Mouse (Mus musculus) liver, embryonic 15.5 days (tissue): ENCODE results near the gene Hnrnpul2. TPM values are rescaled to one million over a fixed set of nuclear protein-coding genes. Genes with fewer than 3 reads are reported as not detected.

Source experiments
- ATAC-seq: fragments of 200-750 bp; cut with Nextera tagmentation; 2 replicates; pipeline ENCODE4 v1.8.0; 2017; ENCODE audit warnings: moderate number of reproducible peaks, mild to moderate bottlenecking, moderate library complexity; ENCODE audit not compliant: insufficient read depth
- H3K27ac ChIP-seq: fragments of 300-500 bp; sonication (generic); replicated peaks from 2 replicates; pipeline ENCODE4 v1.5.1; 2015; ENCODE audit warnings: mild to moderate bottlenecking, inconsistent platforms
- H3K27me3 ChIP-seq: fragments of 300-500 bp; sonication (generic); 2 replicates; pipeline ENCODE4 v1.6.1; 2015; ENCODE audit warnings: mild to moderate bottlenecking, inconsistent platforms
- H3K36me3 ChIP-seq: fragments of 300-500 bp; sonication (generic); replicated peaks from 2 replicates; pipeline ENCODE4 v1.6.1; 2015; ENCODE audit warnings: moderate library complexity, mild to moderate bottlenecking, inconsistent platforms
- H3K4me1 ChIP-seq: fragments of 300-500 bp; sonication (generic); replicated peaks from 2 replicates; pipeline ENCODE4 v1.6.1; 2015; ENCODE audit warnings: inconsistent platforms
- H3K4me2 ChIP-seq: fragments of 300-500 bp; sonication (generic); 2 replicates; pipeline ENCODE4 v1.6.1; 2015; ENCODE audit warnings: moderate library complexity, mild to moderate bottlenecking, inconsistent platforms
- H3K4me3 ChIP-seq: fragments of 300-500 bp; sonication (generic); replicated peaks from 2 replicates; pipeline ENCODE4 v1.5.1; 2015; ENCODE audit warnings: mild to moderate bottlenecking, inconsistent platforms
- H3K9ac ChIP-seq: fragments of 300-500 bp; sonication (generic); 2 replicates; pipeline ENCODE4 v1.6.1; 2015; ENCODE audit warnings: moderate library complexity, mild to moderate bottlenecking, inconsistent platforms
- H3K9me3 ChIP-seq: fragments of 300-500 bp; sonication (generic); replicated peaks from 2 replicates; pipeline ENCODE4 v1.6.1; 2016; ENCODE audit warnings: inconsistent platforms
- WGBS: fragments of 180-500 bp; shearing (Covaris S2); methylation state at CpG from one replicate; pipeline ENCODE4 v1.1.7; 2015; ENCODE audit warnings: mixed read lengths; ENCODE audit not compliant: insufficient replicate concordance; 5-methylcytosine and 5-hydroxymethylcytosine counted together
- polyA plus RNA-seq: library from polyadenylated mRNA; unstranded; fragments of >200 nt; fragmentation: Nextera tagmentation; extraction: Ambion mirVana; gene quantifications from 2 replicates; pipeline ENCODE4 v1.2.1, GENCODE M21; 2015

Hnrnpul2 gene
- polyA plus RNA-seq, 1 experiment from 2014 or later = 2.2 TPM

DNA sequence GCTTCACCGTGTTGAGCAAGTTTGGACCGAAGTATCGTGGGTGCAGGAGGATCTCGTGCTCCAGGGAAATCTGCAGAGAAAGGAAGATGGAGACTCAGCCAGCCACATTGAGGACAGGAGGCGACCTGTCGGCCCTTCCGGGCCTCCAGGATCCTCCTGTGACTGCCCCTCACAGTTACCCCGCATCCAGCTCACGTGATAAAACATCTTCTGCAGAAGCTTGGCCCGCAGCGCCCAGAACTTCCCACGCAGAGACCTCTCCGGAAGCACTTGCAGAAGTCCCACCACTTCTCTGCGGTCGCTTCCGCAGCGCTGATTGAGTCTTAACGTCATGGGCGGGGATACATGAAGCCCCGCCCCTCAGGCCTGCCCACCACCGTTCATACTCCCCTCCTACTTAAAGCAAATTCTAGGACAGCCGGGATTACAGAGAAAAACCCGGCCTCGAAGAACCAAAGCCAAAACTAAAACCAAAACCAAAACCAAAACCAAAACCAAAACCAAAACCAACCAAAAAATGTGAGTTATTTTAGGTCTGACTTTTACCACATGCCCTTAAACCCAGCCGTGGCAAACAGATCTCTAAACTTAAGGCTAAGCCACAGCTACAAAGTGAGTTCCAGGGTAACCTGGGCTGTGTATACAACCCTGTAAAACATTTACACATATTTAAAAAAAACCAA lies 21.4 kb upstream of the Hnrnpul2 start, which contains the start of gene Polr2g:
Polr2g (minus strand) TSS at position 314 of the 683 bp plus-strand sequence.
- Histone ChIP-seq H3K4me3 (peak within 1 kb of the TSS; percentile 74), H3K9ac (peak within 1 kb of the TSS; percentile 72), H3K27ac (peak within 1 kb of the TSS; percentile 73), H3K36me3 (peaks cover 30% of the 10 kb centered on the region), H3K4me1 (peaks cover 52% of the 10 kb centered on the region), H3K27me3 (no peaks in the 10 kb centered on the region), H3K9me3 (no peaks in the 10 kb centered on the region), H3K4me2 (peak within 1 kb of the TSS; percentile 79)
- under 1% methylated on average over 25 of the region's 25 CpGs for WGBS
- peak; percentile 53 for ATAC-seq

DNA sequence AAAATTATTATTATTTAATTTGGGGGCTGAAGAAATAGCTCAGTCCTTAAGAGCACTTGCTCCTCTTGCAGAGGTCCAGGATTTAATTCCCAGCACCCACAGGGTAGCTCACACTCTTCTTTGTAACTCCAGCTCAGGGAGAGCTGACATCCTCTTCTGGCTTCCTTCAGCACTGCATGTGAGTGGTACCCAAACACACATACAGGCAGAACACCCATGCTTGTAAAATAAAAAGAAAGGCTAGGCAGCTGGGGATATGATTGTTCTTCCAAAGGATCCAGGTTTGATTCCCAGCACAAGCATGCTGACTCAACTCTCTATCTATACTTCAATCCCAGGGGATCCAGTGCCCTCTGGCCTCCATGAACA lies 20.9 kb upstream of the Hnrnpul2 start:
- Histone ChIP-seq H3K9me3 (no peaks in the 10 kb centered on the region), H3K4me3 (peak overlapping the region; percentile 74), H3K9ac (no peak overlapping the region), H3K4me1 (peaks cover 57% of the 10 kb centered on the region), H3K4me2 (peak overlapping the region; percentile 79), H3K27ac (no peak overlapping the region; the same call in 1 of the 2 replicates), H3K27me3 (no peaks in the 10 kb centered on the region), H3K36me3 (peaks cover 25% of the 10 kb centered on the region)
- no peak for ATAC-seq

DNA sequence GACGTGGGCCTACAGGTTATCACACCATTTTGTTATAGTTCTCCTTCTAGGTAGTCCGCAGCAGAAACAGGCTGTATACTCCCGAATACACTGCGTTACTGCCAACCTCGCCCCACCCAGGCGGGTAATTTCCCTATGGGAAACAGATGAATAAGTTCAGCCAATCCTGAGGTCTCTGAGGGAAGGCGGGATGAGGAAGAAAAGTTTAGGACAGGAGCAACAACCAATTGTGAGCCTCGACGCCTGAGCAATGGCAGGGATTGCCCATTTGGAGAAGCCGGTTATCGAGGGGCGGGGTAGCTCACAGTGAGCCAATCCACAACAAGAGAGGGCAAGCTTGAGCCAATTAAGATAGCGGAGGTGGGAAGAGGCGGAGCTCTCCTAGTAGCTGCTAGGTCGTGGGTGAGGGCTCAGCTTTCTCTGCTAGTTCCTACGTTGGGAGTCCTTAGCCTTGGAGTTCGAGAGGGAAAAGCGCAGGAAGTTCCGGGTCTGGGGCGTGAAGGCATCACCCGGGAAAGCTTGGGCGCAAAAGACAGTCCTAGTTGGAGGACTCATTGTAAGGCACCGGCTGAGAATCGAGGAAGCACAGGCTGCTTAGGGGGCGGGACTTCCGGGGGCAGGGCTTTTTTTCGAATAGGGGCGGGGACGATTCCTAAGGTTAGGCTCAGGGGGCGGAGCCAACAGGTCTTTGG lies 17.5 kb upstream of the Hnrnpul2 start, which contains the start of gene Zbtb3:
Zbtb3 (plus strand) TSS at position 426 of the 692 bp plus-strand sequence.
- Histone ChIP-seq H3K9ac (peak within 1 kb of the TSS; percentile 63), H3K4me3 (peak within 1 kb of the TSS; percentile 73), H3K4me2 (peak within 1 kb of the TSS; percentile 81), H3K27me3 (no peaks in the 10 kb centered on the region), H3K27ac (peak within 1 kb of the TSS; percentile 80), H3K4me1 (peaks cover 53% of the 10 kb centered on the region), H3K9me3 (no peaks in the 10 kb centered on the region), H3K36me3 (peaks cover 28% of the 10 kb centered on the region)
- under 1% methylated on average over 30 of the region's 30 CpGs for WGBS
- ATAC-seq = peak; percentile 96

DNA sequence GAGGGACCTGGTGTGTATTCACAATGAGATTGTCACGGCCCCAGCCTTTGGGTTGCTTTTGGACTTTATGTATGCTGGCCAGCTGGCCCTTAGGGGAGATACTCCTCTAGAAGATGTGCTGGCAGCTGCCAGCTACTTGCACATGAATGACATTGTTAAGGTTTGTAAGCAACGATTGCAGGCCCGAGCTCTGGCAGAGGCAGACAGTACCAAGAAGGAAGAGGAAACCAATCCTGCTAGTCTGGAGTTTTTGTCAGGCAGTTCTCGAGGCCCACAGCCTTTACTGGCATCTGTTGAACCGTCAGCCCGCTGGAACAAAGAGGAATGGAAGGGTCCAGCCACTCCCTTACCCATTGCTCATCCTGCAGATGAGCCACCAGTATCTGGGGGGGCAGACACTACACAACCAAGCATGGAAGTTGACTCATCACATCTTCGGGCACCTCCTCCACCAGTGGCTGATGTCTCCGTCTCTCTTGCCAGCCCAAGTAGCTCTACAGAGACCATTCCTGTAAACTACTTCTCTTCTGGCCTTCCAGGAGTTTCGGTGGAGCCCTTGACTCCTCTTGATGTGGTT lies 16.5 kb upstream of the Hnrnpul2 start:
- 70% methylated on average over 9 of the region's 9 CpGs for WGBS
- Histone ChIP-seq H3K4me3 (peak overlapping the region; percentile 73; the same call in 1 of the 2 replicates), H3K4me2 (peak overlapping the region; percentile 81), H3K9ac (no peak overlapping the region), H3K4me1 (peaks cover 43% of the 10 kb centered on the region), H3K9me3 (no peaks in the 10 kb centered on the region), H3K27ac (peak overlapping the region; percentile 76), H3K27me3 (no peaks in the 10 kb centered on the region), H3K36me3 (peaks cover 38% of the 10 kb centered on the region)
- ATAC-seq = no peak

DNA sequence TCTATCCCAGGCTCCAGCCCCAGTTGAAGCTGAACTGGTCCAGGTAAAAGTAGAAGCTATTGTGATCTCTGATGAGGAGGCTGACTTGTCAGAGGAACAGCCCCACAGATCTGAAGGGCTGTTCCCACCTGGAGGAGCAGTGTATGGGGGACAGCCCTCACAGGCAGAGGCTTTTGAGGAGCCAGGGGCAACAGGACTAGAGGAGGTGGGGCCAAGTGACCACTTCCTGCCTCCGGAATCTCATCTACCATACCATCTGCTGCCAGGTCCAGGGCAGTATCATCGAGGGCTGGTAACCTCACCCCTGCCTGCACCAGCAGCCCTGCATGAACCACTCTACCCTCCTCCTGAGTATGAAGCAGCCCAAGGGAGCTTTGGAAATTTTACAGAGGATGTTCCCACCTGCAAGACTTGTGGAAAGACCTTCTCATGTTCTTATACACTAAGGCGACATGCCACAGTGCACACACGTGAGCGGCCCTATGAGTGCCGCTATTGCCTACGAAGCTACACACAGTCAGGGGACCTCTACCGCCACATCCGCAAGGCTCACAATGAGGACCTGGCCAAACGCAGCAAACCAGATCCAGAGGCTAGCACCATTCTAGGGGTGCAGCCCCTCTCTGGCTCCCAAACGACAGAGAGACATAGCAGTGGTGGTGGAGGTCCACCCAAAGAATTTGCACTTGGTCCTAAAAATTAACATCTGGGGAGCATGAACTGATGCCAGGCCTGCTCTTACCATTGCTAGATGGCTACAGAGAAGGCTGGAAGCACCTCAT lies 15.7 kb upstream of the Hnrnpul2 start:
- no peaks in the 10 kb centered on the region for H3K9me3 ChIP-seq
- no peak for ATAC-seq
- H3K27me3 ChIP-seq = no peaks in the 10 kb centered on the region
- no peak overlapping the region for H3K4me3 ChIP-seq
- peaks cover 35% of the 10 kb centered on the region for H3K4me1 ChIP-seq
- H3K4me2 ChIP-seq = no peak overlapping the region
- no peak overlapping the region for H3K9ac ChIP-seq
- WGBS = 66% methylated on average over 11 of the region's 11 CpGs
- H3K27ac ChIP-seq = 0 out of 2 replicates have a peak overlapping the region, but pooled peaks have one; percentile 76
- peaks cover 43% of the 10 kb centered on the region for H3K36me3 ChIP-seq

DNA sequence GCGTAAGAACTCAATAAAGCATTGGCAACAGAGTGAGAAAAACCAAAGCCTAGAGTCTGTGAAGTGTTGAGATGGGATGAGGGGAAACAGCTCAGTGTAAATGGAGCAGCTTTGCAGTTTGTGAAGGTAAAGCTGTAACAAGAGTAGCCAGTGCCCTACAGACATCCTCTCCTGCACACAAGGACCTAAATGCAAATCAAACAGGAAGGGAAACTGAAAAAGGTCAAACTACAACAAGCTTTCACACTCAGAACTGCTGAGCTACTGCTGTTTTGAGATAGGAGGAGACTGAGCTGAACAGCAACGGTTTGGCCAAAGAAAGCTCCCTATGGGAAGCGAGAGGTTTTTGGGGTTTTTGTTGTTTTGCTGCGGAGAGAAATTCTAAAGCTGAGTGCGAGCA lies 13.0 kb upstream of the Hnrnpul2 start:
- Histone ChIP-seq H3K4me2 (no peak overlapping the region), H3K9ac (no peak overlapping the region), H3K9me3 (no peaks in the 10 kb centered on the region), H3K4me3 (no peak overlapping the region), H3K27me3 (no peaks in the 10 kb centered on the region), H3K27ac (no peak overlapping the region), H3K36me3 (peaks cover 67% of the 10 kb centered on the region), H3K4me1 (peaks cover 22% of the 10 kb centered on the region)
- no peak for ATAC-seq
- 79% methylated on average over 5 of the region's 5 CpGs for WGBS

DNA sequence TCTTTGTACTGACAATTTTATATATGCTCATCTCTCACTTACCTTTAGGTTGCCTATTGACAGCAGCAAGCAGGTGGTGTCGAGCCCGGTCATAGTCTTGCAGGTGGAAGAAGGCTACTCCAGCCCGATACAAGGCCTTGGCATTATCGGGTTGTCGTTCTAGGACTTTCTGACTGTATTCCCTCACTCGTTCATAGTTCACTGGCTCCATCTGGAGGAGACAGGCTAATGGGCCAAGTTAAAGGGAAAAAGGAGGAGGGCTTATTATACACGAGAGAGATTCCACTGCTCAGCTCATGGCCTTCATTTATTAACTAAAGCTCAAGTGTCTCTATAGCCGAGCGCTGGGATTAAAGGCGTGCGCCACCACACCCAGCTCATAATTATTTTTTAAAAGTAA lies 4.0 kb upstream of the Hnrnpul2 start:
- H3K9ac ChIP-seq = no peak overlapping the region
- H3K27ac ChIP-seq = no peak overlapping the region
- H3K4me3 ChIP-seq = no peak overlapping the region
- peaks cover 26% of the 10 kb centered on the region for H3K4me1 ChIP-seq
- H3K36me3 ChIP-seq = peaks cover 60% of the 10 kb centered on the region
- no peaks in the 10 kb centered on the region for H3K27me3 ChIP-seq
- WGBS = 82% methylated on average over 11 of the region's 11 CpGs
- H3K4me2 ChIP-seq = no peak overlapping the region
- ATAC-seq = no peak
- H3K9me3 ChIP-seq = no peaks in the 10 kb centered on the region

DNA sequence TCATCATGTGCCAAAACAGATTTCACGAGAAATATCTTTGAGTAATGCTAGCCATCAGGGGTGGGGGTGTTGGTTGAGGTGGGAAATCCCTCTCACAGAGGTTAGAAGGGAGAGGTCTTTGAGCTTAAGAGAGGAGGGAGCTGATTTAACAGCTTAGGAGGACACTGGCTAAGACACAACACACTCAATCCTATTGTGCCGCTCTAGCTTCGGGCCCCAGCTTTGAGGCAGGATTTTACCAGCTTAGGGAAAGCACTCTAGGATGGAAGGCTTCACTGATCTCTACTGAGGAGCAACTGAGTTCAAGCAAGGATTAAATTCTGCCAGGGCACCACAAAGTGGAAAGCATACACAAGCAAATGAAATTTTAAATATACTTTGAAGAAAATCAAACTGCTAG lies 2.8 kb upstream of the Hnrnpul2 start:
- Histone ChIP-seq H3K9ac (0 out of 2 replicates have a peak overlapping the region, but pooled peaks have one; percentile 1), H3K4me1 (peaks cover 28% of the 10 kb centered on the region), H3K9me3 (no peaks in the 10 kb centered on the region), H3K27ac (no peak overlapping the region), H3K27me3 (no peaks in the 10 kb centered on the region), H3K36me3 (peaks cover 52% of the 10 kb centered on the region), H3K4me3 (peak overlapping the region; percentile 14), H3K4me2 (peak overlapping the region; percentile 86)
- ATAC-seq = no peak
- WGBS = 73% methylated on average over 3 of the region's 3 CpGs

DNA sequence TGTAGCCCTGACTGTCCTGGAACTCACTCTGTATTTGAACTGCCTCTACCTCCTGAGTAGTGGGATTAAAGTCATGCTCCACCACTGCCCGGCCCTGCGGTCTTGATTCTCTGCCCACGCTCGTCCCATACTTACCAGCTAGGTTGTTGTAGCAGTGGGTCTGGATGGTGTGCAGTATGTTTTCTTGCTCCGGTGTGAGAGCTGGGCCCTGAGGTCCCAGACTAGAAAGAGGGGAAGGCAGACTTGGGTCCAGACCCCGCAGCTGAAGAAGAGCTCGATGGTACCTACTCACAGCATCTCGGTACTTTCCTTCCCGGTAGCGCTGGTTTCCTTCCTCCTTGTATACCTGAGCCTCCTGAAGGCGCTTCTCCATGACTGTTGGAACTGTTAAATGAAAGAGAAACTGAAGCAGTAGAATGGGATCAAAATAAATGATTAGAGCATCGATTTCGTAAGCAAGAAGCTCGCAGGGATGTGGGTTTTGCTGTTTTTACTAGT lies 1.5 kb upstream of the Hnrnpul2 start:
- ATAC-seq = no peak
- H3K36me3 ChIP-seq = peaks cover 47% of the 10 kb centered on the region
- H3K4me3 ChIP-seq = peak overlapping the region; percentile 92
- H3K4me2 ChIP-seq = peak overlapping the region; percentile 86
- H3K9ac ChIP-seq = peak overlapping the region; percentile 95
- H3K9me3 ChIP-seq = no peaks in the 10 kb centered on the region
- H3K27me3 ChIP-seq = no peaks in the 10 kb centered on the region
- H3K4me1 ChIP-seq = peaks cover 42% of the 10 kb centered on the region
- peak overlapping the region; percentile 100 for H3K27ac ChIP-seq
- 13% methylated on average over 14 of the region's 14 CpGs for WGBS

DNA sequence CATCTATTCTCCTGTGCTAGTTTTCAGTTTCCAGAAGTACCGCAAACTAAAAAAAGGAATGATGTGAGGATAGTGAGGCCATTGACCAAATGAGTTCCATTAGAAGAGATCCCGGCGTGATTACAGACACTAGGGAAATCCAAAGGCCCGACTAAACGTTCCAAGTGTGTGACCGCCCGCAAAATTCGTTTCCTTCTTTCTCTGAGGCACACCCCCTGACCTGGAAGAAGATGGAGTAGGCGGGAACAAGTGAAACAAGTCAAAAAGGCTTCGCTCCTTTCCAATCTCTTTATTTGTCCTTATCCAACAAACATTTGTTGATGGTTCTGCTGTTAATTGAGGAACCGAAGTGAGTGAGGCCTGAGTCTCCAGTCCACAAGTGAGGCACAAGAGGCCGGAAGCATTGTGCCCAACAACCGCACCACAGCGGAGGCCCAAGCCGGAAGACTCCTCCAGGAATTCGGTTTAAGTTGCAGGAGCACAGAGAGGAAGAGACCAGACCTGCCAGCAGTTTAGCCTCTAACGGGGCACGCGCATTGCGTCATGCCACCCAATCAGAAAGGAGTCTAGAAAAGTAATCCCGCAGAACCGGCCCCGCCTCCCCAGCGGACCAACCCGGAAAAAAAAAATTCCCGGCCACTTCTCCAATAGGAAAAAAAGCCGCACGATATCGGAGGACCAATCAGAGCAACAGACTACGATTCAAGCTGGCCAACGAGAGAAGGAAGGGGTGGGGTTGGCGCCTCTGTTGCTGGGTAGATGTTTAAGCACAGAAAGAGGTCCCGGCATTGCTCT lies 812 bp upstream of the Hnrnpul2 start, which contains the start of gene Ttc9c:
Ttc9c (minus strand) TSS at position 533 of the 795 bp plus-strand sequence.
- H3K4me1 ChIP-seq = peaks cover 43% of the 10 kb centered on the region
- peak within 1 kb of the TSS; percentile 95 for H3K9ac ChIP-seq
- H3K9me3 ChIP-seq = no peaks in the 10 kb centered on the region
- no peaks in the 10 kb centered on the region for H3K27me3 ChIP-seq
- peak; percentile 78 for ATAC-seq
- peak within 1 kb of the TSS; percentile 92 for H3K4me3 ChIP-seq
- H3K36me3 ChIP-seq = peaks cover 48% of the 10 kb centered on the region
- peak within 1 kb of the TSS; percentile 86 for H3K4me2 ChIP-seq
- 1% methylated on average over 33 of the region's 33 CpGs for WGBS
- H3K27ac ChIP-seq = peak within 1 kb of the TSS; percentile 100
